Mouse (Mus musculus) stomach, postnatal 0 days (tissue): ENCODE results near the gene Shisal2a. TPM values are rescaled to one million over a fixed set of nuclear protein-coding genes. Genes with fewer than 3 reads are reported as not detected.

Source experiments
- ATAC-seq: fragments of 200-750 bp; cut with Nextera tagmentation; 2 replicates; pipeline ENCODE4 v1.8.0; 2017; ENCODE audit not compliant: low FRiP score, low TSS enrichment
- DNase-seq: peaks from one replicate; pipeline ENCODE4 v3.0.0-alpha.2; 2016; ENCODE audit warnings: low spot score
- H3K27ac ChIP-seq: fragments of 300-500 bp; sonication (generic); replicated peaks from 2 replicates; pipeline ENCODE4 v1.5.1; 2014; ENCODE audit warnings: mild to moderate bottlenecking, control low read depth
- H3K27me3 ChIP-seq: fragments of 300-500 bp; sonication (generic); 2 replicates; pipeline ENCODE4 v1.6.1; 2014; ENCODE audit warnings: low read length; ENCODE audit not compliant: control insufficient read depth, insufficient read depth
- H3K36me3 ChIP-seq: fragments of 300-500 bp; sonication (generic); 2 replicates; pipeline ENCODE4 v1.6.1; 2014; ENCODE audit warnings: low read length, mixed read lengths; ENCODE audit not compliant: control insufficient read depth, insufficient read depth
- H3K4me1 ChIP-seq: fragments of 300-500 bp; sonication (generic); replicated peaks from 2 replicates; pipeline ENCODE4 v1.6.1; 2014; ENCODE audit warnings: antibody characterized with exemption; ENCODE audit not compliant: control insufficient read depth, insufficient read depth
- H3K4me2 ChIP-seq: fragments of 300-500 bp; sonication (generic); replicated peaks from 2 replicates; pipeline ENCODE4 v1.6.1; 2014; ENCODE audit warnings: low read depth, mild to moderate bottlenecking, control low read depth, moderate library complexity
- H3K4me3 ChIP-seq: fragments of 300-500 bp; sonication (generic); 2 replicates; pipeline ENCODE4 v1.5.1; 2014; ENCODE audit warnings: low read depth, low read length, control low read depth
- H3K9ac ChIP-seq: fragments of 300-500 bp; sonication (generic); 2 replicates; pipeline ENCODE4 v1.6.1; 2014; ENCODE audit warnings: mild to moderate bottlenecking, low read length, control low read depth, mixed read lengths
- H3K9me3 ChIP-seq: fragments of 300-500 bp; sonication (generic); 2 replicates; pipeline ENCODE4 v1.6.1; 2016; ENCODE audit warnings: low read length; ENCODE audit not compliant: control insufficient read depth
- CTCF ChIP-seq: IDR thresholded peaks from 2 replicates; pipeline ENCODE4 v1.5.1; 2016; ENCODE audit warnings: antibody characterized with exemption, low read depth, mild to moderate bottlenecking, moderate library complexity
- EP300 ChIP-seq: optimal IDR thresholded peaks from 2 replicates; pipeline ENCODE3; 2016; ENCODE audit warnings: antibody characterized with exemption
- WGBS: fragments of 180-500 bp; shearing (Covaris S2); extraction: QIAGEN DNeasy Blood & Tissue Kit; methylation state at CpG from one replicate; pipeline ENCODE4 v1.1.7; 2014; 5-methylcytosine and 5-hydroxymethylcytosine counted together
- polyA plus RNA-seq: library from polyadenylated mRNA; unstranded; fragments of >200 nt; fragmentation: Nextera tagmentation; extraction: Ambion mirVana; gene quantifications from 2 replicates; pipeline ENCODE4 v1.2.1, GENCODE M21; 2015

The Shisal2a gene
- polyA plus RNA-seq, 1 experiment from 2014 or later = 4.9 TPM

- Histone ChIP-seq H3K27me3 (no peaks in the 10 kb centered on the region), H3K4me1 (no peaks in the 10 kb centered on the region), H3K4me3 (no peak overlapping the region), H3K9ac (no peak overlapping the region), H3K36me3 (no peaks in the 10 kb centered on the region; the same call in 1 of the 2 replicates), H3K27ac (no peak overlapping the region), H3K4me2 (no peak overlapping the region), H3K9me3 (no peaks in the 10 kb centered on the region)
- TF ChIP-seq EP300 (no peak), CTCF (no peak)
- ATAC-seq = no peak; the same call in 1 of the 2 replicates
- no peak for DNase-seq
- WGBS = 62% methylated on average over 10 of the region's 10 CpGs
Observed at GRCm38 (mm10) chr4:108338811-108339210, 44.3 kb downstream of the Shisal2a start.

- Histone ChIP-seq H3K4me1 (no peaks in the 10 kb centered on the region), H3K27ac (no peak overlapping the region)
Observed at GRCm38 (mm10) chr4:108338321-108338733, 44.8 kb downstream of the Shisal2a start.

GRCm38 (mm10) chr4:108337817-108338216, 45.3 kb downstream of the Shisal2a start:
- TF ChIP-seq CTCF = no peak
- no peak for TF ChIP-seq EP300
- H3K27ac ChIP-seq = no peak overlapping the region
- WGBS = 43% methylated on average over 3 of the region's 3 CpGs
- DNase-seq (no peak), ATAC-seq (peak; percentile 38; the same call in 1 of the 2 replicates)
- no peaks in the 10 kb centered on the region for H3K4me1 ChIP-seq
- H3K36me3 ChIP-seq = no peaks in the 10 kb centered on the region; the same call in 1 of the 2 replicates
- H3K27me3 ChIP-seq = no peaks in the 10 kb centered on the region
- H3K9ac ChIP-seq = no peak overlapping the region
- no peak overlapping the region for H3K4me2 ChIP-seq
- H3K9me3 ChIP-seq = no peaks in the 10 kb centered on the region
- no peak overlapping the region for H3K4me3 ChIP-seq

More at GRCm38 (mm10) chr4:108338321-108338733, 44.8 kb downstream of the Shisal2a start:
- no peak overlapping the region for H3K4me3 ChIP-seq
- 45% methylated on average over 9 of the region's 9 CpGs for WGBS
- H3K9me3 ChIP-seq = no peaks in the 10 kb centered on the region
- no peak overlapping the region for H3K4me2 ChIP-seq
- no peaks in the 10 kb centered on the region for H3K27me3 ChIP-seq
- no peak overlapping the region for H3K9ac ChIP-seq
- DNase-seq (no peak), ATAC-seq (0 out of 2 replicates have a peak, but pooled peaks have one; percentile 24)
- H3K36me3 ChIP-seq = no peaks in the 10 kb centered on the region; the same call in 1 of the 2 replicates
- TF ChIP-seq EP300 (no peak), CTCF (no peak)

- no peak overlapping the region for H3K4me3 ChIP-seq
- H3K27me3 ChIP-seq = no peaks in the 10 kb centered on the region
- no peaks in the 10 kb centered on the region; the same call in 1 of the 2 replicates for H3K36me3 ChIP-seq
- no peak overlapping the region for H3K9ac ChIP-seq
- TF ChIP-seq EP300 (no peak), CTCF (no peak)
- WGBS = 67% methylated on average over 2 of the region's 2 CpGs
- no peak overlapping the region for H3K4me2 ChIP-seq
- ATAC-seq (no peak), DNase-seq (no peak)
- H3K4me1 ChIP-seq = no peaks in the 10 kb centered on the region
- no peak overlapping the region for H3K27ac ChIP-seq
- no peaks in the 10 kb centered on the region for H3K9me3 ChIP-seq
Observed at GRCm38 (mm10) chr4:108336765-108337164, 46.4 kb downstream of the Shisal2a start.

- WGBS = 85% methylated on average over 6 of the region's 6 CpGs
- no peak overlapping the region for H3K9ac ChIP-seq
Observed at GRCm38 (mm10) chr4:108335413-108335812, 47.7 kb downstream of the Shisal2a start.

GRCm38 (mm10) chr4:108332041-108332440, 51.1 kb downstream of the Shisal2a start:
- H3K4me2 ChIP-seq = no peak overlapping the region
- H3K9ac ChIP-seq = no peak overlapping the region
- no peaks in the 10 kb centered on the region for H3K36me3 ChIP-seq
- ATAC-seq (no peak), DNase-seq (no peak)
- 0 out of 2 replicates have a peak, but pooled peaks cover 1% of the 10 kb centered on the region for H3K4me1 ChIP-seq
- no peak overlapping the region for H3K4me3 ChIP-seq
- no peaks in the 10 kb centered on the region for H3K27me3 ChIP-seq
- no peaks in the 10 kb centered on the region for H3K9me3 ChIP-seq
- 72% methylated on average over 9 of the region's 9 CpGs for WGBS
- 0 out of 2 replicates have a peak overlapping the region, but pooled peaks have one; percentile 24 for H3K27ac ChIP-seq
- no peak for TF ChIP-seq EP300
- no peak for TF ChIP-seq CTCF

More at GRCm38 (mm10) chr4:108335413-108335812, 47.7 kb downstream of the Shisal2a start:
- TF ChIP-seq EP300 (no peak), CTCF (no peak)
- Histone ChIP-seq H3K4me3 (no peak overlapping the region), H3K9me3 (no peaks in the 10 kb centered on the region), H3K4me2 (no peak overlapping the region), H3K27ac (no peak overlapping the region), H3K27me3 (no peaks in the 10 kb centered on the region), H3K4me1 (no peaks in the 10 kb centered on the region), H3K36me3 (no peaks in the 10 kb centered on the region; the same call in 1 of the 2 replicates)
- ATAC-seq = no peak
- no peak for DNase-seq
